ENCODE assay signal across 8 mouse cellular contexts in genomic region chr2:132252542-132253528, GRCm38 (mm10). TPM values are rescaled to one million over a fixed set of nuclear protein-coding genes. Genes with fewer than 3 reads are reported as not detected.
DNase-seq lines count a peak whose midpoint lies in the region; ATAC-seq and TF ChIP-seq lines count a peak whose summit lies in the region.

Gene Pcna (minus strand): TSS chr2:132253314.

- H3K9me3 ChIP-seq in MEL (replicated peaks; ENCODE audit: insufficient read depth, low read length): no peaks in the 10 kb centered on the region
- H3K9me3 ChIP-seq in forebrain, postnatal 0 days (ENCODE audit: low read length): no peaks in the 10 kb centered on the region
- no peaks in the 10 kb centered on the region for H3K9me3 ChIP-seq in lung, embryonic 15.5 days

- H3K79me2 ChIP-seq in MEL (ENCODE audit: control insufficient read depth, insufficient read depth, low read length, poor library complexity): peaks cover 22% of the 10 kb centered on the region

- peak; percentile 91 to 95 for TF ChIP-seq POLR2A in MEL (IDR thresholded peaks at IDR 0.05; ENCODE audit: control insufficient read depth in 1 of 2, insufficient read depth in 1 of 2, low read depth in 1 of 2, low read length in 2 of 2, poor library complexity in 1 of 2)
- TF ChIP-seq POLR2A in cerebellum, adult 2 months (IDR thresholded peaks at IDR 0.05; ENCODE audit: borderline replicate concordance, insufficient read depth, low read length): peak; percentile 91

- H3K4me2 ChIP-seq in forebrain, postnatal 0 days (ENCODE audit: low read depth): peak within 1 kb of the TSS; percentile 55
- H3K4me2 ChIP-seq in lung, embryonic 15.5 days: peak within 1 kb of the TSS; percentile 56

- H3K9ac ChIP-seq in MEL (ENCODE audit: control insufficient read depth, low read depth, low read length, poor library complexity, severe bottlenecking): peak within 1 kb of the TSS; percentile 95
- H3K9ac ChIP-seq in forebrain, postnatal 0 days: peak within 1 kb of the TSS; percentile 53
- peak within 1 kb of the TSS; percentile 54 for H3K9ac ChIP-seq in lung, embryonic 15.5 days

- H3K27me3 ChIP-seq in MEL (ENCODE audit: control insufficient read depth in 1 of 2, insufficient read depth in 2 of 2, low read length in 2 of 2): no peaks in the 10 kb centered on the region
- H3K27me3 ChIP-seq in cerebellum, adult 2 months (ENCODE audit: control insufficient read depth, insufficient read depth, low read length): no peaks in the 10 kb centered on the region
- no peaks in the 10 kb centered on the region for H3K27me3 ChIP-seq in forebrain, postnatal 0 days (ENCODE audit: insufficient read depth, low read length)
- no peaks in the 10 kb centered on the region for H3K27me3 ChIP-seq in lung, embryonic 15.5 days

- no peak for TF ChIP-seq RAD21 in MEL (IDR thresholded peaks at IDR 0.05; ENCODE audit: low read depth, low read length)

- no peak for TF ChIP-seq CTCF in MEL (IDR thresholded peaks at IDR 0.05 in 2 of 3, conservative IDR thresholded peaks at IDR 0.05 in 1 of 3; ENCODE audit: control insufficient read depth in 1 of 3, insufficient read depth in 1 of 3, low read depth in 2 of 3, low read length in 3 of 3, poor library complexity in 1 of 3, severe bottlenecking in 1 of 3)
- TF ChIP-seq CTCF in cerebellum, adult 2 months (IDR thresholded peaks at IDR 0.05; ENCODE audit: borderline replicate concordance, insufficient read depth, low read depth, low read length): no peak
- TF ChIP-seq CTCF in forebrain, postnatal 0 days (IDR thresholded peaks at IDR 0.05; ENCODE audit: low read depth): no peak

- peak within 1 kb of the TSS; percentile 73 to 91 for H3K4me3 ChIP-seq in MEL (ENCODE audit: control insufficient read depth in 1 of 2, insufficient read depth in 1 of 2, low read depth in 2 of 2, low read length in 2 of 2)
- H3K4me3 ChIP-seq in cerebellum, adult 2 months (replicated peaks; ENCODE audit: insufficient read depth, low read depth, low read length): peak within 1 kb of the TSS; percentile 92
- H3K4me3 ChIP-seq in forebrain, postnatal 0 days (ENCODE audit: low read depth, low read length): peak within 1 kb of the TSS; percentile 41
- peak within 1 kb of the TSS; percentile 58 for H3K4me3 ChIP-seq in lung, embryonic 15.5 days

- no peak for TF ChIP-seq EP300 in MEL (IDR thresholded peaks at IDR 0.05; ENCODE audit: low read depth in 1 of 2, low read length in 2 of 2)

- peak; percentile 99 for DNase-seq in MEL (ENCODE audit: low read depth, low spot score)
- peak; percentile 95 to 97 for DNase-seq in cerebellum, adult 2 months
- DNase-seq in forebrain, postnatal 0 days: peak; percentile 98
- peak; percentile 97 for DNase-seq in heart, postnatal 4 days
- peak; percentile 96 for DNase-seq in layer of hippocampus, adult 8-10 months (ENCODE audit: low spot score in 2 of 2)
- peak; percentile 97 for DNase-seq in ovary, adult 18-20 months (ENCODE audit: low spot score)
- DNase-seq in thymus, postnatal 0 days (ENCODE audit: low spot score): peak; percentile 98

- under 1% methylated on average over 79 of the region's 79 CpGs for WGBS in cerebellum, adult 2 months
- WGBS in forebrain, postnatal 0 days: under 1% methylated on average over 78 of the region's 79 CpGs
- 0% methylated on average over 79 of the region's 79 CpGs for WGBS in lung, embryonic 15.5 days

- ATAC-seq in forebrain, postnatal 0 days: peak; percentile 99
- peak; percentile 100 for ATAC-seq in lung, embryonic 15.5 days (ENCODE audit: borderline replicate concordance, extremely low read depth, low FRiP score, low TSS enrichment)

- H3K36me3 ChIP-seq in MEL (ENCODE audit: control insufficient read depth in 1 of 2, insufficient read depth in 2 of 2, low read length in 2 of 2): peaks cover 12 to 35% of the 10 kb centered on the region in 2 experiments
- 0 out of 2 replicates have a peak, but pooled peaks cover 6% of the 10 kb centered on the region for H3K36me3 ChIP-seq in forebrain, postnatal 0 days (ENCODE audit: insufficient read depth)
- H3K36me3 ChIP-seq in lung, embryonic 15.5 days: peaks cover 27% of the 10 kb centered on the region

- peak within 1 kb of the TSS; percentile 89 for H3K27ac ChIP-seq in MEL (ENCODE audit: control insufficient read depth, low read depth, low read length)
- no peak within 1 kb of the TSS; the same call in 1 of the 2 replicates for H3K27ac ChIP-seq in cerebellum, adult 2 months (ENCODE audit: insufficient read depth, low read length)
- peak within 1 kb of the TSS; percentile 70 for H3K27ac ChIP-seq in forebrain, postnatal 0 days (ENCODE audit: low read depth, low read length)
- H3K27ac ChIP-seq in lung, embryonic 15.5 days: peak within 1 kb of the TSS; percentile 76

- no peaks in the 10 kb centered on the region; a peak in 1 of 4 replicates for H3K4me1 ChIP-seq in MEL (ENCODE audit: control insufficient read depth in 1 of 2, insufficient read depth in 2 of 2, low read length in 2 of 2)
- H3K4me1 ChIP-seq in cerebellum, adult 2 months (ENCODE audit: control insufficient read depth, insufficient read depth, low read length): peaks cover 3% of the 10 kb centered on the region; the same call in 1 of the 2 replicates
- H3K4me1 ChIP-seq in forebrain, postnatal 0 days (ENCODE audit: insufficient read depth): peaks cover 5% of the 10 kb centered on the region
- H3K4me1 ChIP-seq in lung, embryonic 15.5 days: peaks cover 34% of the 10 kb centered on the region

TF ChIP-seq in MEL, 35 proteins besides CTCF, POLR2A, EP300 and RAD21 (continues in another document):
- TF ChIP-seq CHD2 (IDR thresholded peaks at IDR 0.05; ENCODE audit: low read length) (no peak), TAL1 (IDR thresholded peaks at IDR 0.05; ENCODE audit: low read length) (no peak), SIN3A (IDR thresholded peaks at IDR 0.05; ENCODE audit: low read length) (peak; percentile 86), MAZ (IDR thresholded peaks at IDR 0.05; ENCODE audit: low read depth, low read length) (peak; percentile 69), USF2 (IDR thresholded peaks at IDR 0.05; ENCODE audit: borderline replicate concordance in 1 of 2, insufficient read depth in 1 of 2, low read depth in 1 of 2, low read length in 2 of 2) (no peak), NELFE (IDR thresholded peaks at IDR 0.05; ENCODE audit: low read depth, low read length) (peak; percentile 98), ZMIZ1 (IDR thresholded peaks at IDR 0.05; ENCODE audit: low read depth, low read length) (peak; percentile 97), MYC (IDR thresholded peaks at IDR 0.05; ENCODE audit: low read depth, low read length) (peak; percentile 81), MAX (IDR thresholded peaks at IDR 0.05; ENCODE audit: low read length) (peak; percentile 78), MYB (IDR thresholded peaks at IDR 0.05; ENCODE audit: low read depth, low read length) (no peak), ELF1 (IDR thresholded peaks at IDR 0.05; ENCODE audit: low read depth, low read length) (peak; percentile 80), ETS1 (IDR thresholded peaks at IDR 0.05; ENCODE audit: low read depth, low read length) (peak; percentile 26; the same call in 1 of the 2 replicates), CHD1 (IDR thresholded peaks at IDR 0.05; ENCODE audit: low read depth, low read length) (no peak), UBTF (IDR thresholded peaks at IDR 0.05; ENCODE audit: borderline replicate concordance, insufficient read depth, low read depth, low read length) (no peak), NRF1 (IDR thresholded peaks at IDR 0.05; ENCODE audit: insufficient read depth, low read depth, low read length, poor library complexity, severe bottlenecking) (peak; percentile 49; the same call in 1 of the 2 replicates), GATA1 (IDR thresholded peaks at IDR 0.05; ENCODE audit: low read depth, low read length) (no peak), SMC3 (IDR thresholded peaks at IDR 0.05; ENCODE audit: low read depth, low read length) (no peak), E2F4 (IDR thresholded peaks at IDR 0.05; ENCODE audit: borderline replicate concordance, low read depth, low read length) (peak; percentile 100), HCFC1 (IDR thresholded peaks at IDR 0.05; ENCODE audit: low read depth, low read length) (peak; percentile 72), RCOR1 (IDR thresholded peaks at IDR 0.05; ENCODE audit: low read depth, low read length) (no peak), KAT2A (conservative IDR thresholded peaks at IDR 0.05; ENCODE audit: low read depth, low read length) (no peak), JUND (IDR thresholded peaks at IDR 0.05; ENCODE audit: low read depth, low read length) (no peak), MXI1 (IDR thresholded peaks at IDR 0.05; ENCODE audit: low read depth, low read length) (0 out of 2 replicates have a peak, but pooled peaks have one; percentile 36), ZC3H11A (IDR thresholded peaks at IDR 0.05; ENCODE audit: low read depth, low read length) (no peak), ZKSCAN1 (IDR thresholded peaks at IDR 0.05; ENCODE audit: low read depth, low read length) (no peak), MAFK (IDR thresholded peaks at IDR 0.05; ENCODE audit: borderline replicate concordance, low read depth, low read length) (no peak), POLR2AphosphoS5 (IDR thresholded peaks at IDR 0.05; ENCODE audit: borderline replicate concordance, low read depth, low read length) (peak; percentile 85; the same call in 1 of the 2 replicates), ZNF384 (IDR thresholded peaks at IDR 0.05; ENCODE audit: low read depth, low read length) (no peak), USF1 (IDR thresholded peaks at IDR 0.05; ENCODE audit: low read depth, low read length) (peak; percentile 80), TBP (IDR thresholded peaks at IDR 0.05; ENCODE audit: low read depth, low read length) (peak; percentile 93), TCF12 (IDR thresholded peaks at IDR 0.05; ENCODE audit: low read depth, low read length) (no peak; the same call in none of the 2 replicates), GABPA (IDR thresholded peaks at IDR 0.05; ENCODE audit: low read depth, low read length) (no peak)

RNA-seq across cellular contexts. Expression of gene Pcna, which starts in this region (rescaled TPM):
- total RNA-seq in MEL (2012; rRNA removed): 398 and 427 TPM in 2 replicates
- 100 to 1,000 TPM; 308 to 541 TPM for polyA plus RNA-seq in MEL (2012; ENCODE audit: insufficient read depth in 1 of 2, insufficient read length in 2 of 2, low read depth in 1 of 2, low replicate concordance in 2 of 2, missing spikeins in 1 of 2)
- 69.3 and 73.1 TPM in 2 replicates for polyA plus RNA-seq in cerebellum, adult 2 months (2012; rRNA removed)
- total RNA-seq in forebrain, postnatal 0 days (2014; rRNA removed): 141 and 151 TPM in 2 replicates
- 124 and 136 TPM in 2 replicates for polyA plus RNA-seq in forebrain, postnatal 0 days (2015; fragmentation: Nextera tagmentation; extraction: Ambion mirVana)
- total RNA-seq in heart, postnatal 4 days (2021): 100 to 1,000 TPM; 182 to 184 TPM
- 10 to 100 TPM; 49.3 to 54.8 (median 50.2) TPM for total RNA-seq in layer of hippocampus, adult 8-10 months (2022)
- polyA plus RNA-seq in lung, embryonic 15.5 days (2015; fragmentation: Nextera tagmentation; extraction: Ambion mirVana): 284 and 298 TPM in 2 replicates
- polyA plus RNA-seq in thymus, postnatal 0 days (2015; fragmentation: Nextera tagmentation; extraction: Ambion mirVana): 472 and 480 TPM in 2 replicates

Comparison
In these comparisons a context has a peak if more than half of its experiments do, and no peak if none do; other contexts are left out.
1. H3K4me3 ChIP-seq: peak in every context shown above with its lines; median percentile 92 in cerebellum, adult 2 months; 82 in MEL; 58 in lung, embryonic 15.5 days; 41 in forebrain, postnatal 0 days.